Mouse (Mus musculus): ENCODE results near the gene Platr17. TPM values are rescaled to one million over a fixed set of nuclear protein-coding genes. Genes with fewer than 3 reads are reported as not detected.
A peak's percentile ranks its signal among the peaks of the same experiment; 100 is the strongest.

Gene Platr17
- polyA plus RNA-seq, 1 experiment from 2014 or later = 1.2 TPM

DNA sequence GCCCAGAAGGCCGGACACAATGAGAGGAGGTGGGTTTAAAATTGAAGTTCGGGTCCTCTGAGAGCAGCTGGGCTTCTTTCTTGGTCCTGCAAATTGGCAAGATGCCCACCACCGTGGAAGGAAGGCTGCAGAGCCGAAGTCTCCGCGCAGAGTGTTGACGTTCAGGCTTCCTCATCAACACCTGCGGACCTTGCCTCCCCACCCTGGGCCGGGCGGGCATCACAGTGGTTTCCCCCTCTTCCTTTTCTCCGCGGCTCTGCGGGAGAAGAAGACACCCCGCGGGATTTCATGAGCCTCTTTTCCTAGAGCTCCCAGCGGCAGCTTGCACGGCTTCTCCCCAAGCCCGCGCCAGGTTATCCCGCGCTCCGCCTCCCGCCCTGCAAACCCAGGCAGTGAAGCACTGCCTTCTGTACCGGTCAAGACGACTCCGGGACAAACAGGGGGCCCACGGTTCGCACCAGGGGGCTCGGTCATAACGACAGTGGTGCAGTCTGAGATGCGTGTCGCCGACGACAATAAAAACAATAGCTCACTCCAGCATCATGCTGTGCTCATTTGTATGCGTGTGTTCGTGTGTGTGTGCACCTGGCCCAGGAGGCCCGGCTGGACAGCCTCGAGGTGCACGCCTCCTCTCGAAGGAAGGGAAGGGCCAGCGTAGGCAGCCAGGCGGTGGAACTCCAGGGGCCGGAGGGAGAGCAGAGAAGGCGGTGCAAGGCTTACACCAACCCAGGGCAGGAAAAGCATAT is 3.6 kb downstream of the Platr17 start:
- peaks cover 22% of the 10 kb centered on the region for H3K36me3 ChIP-seq
- ATAC-seq (ENCODE audit: low FRiP score) = peak; percentile 23
- H3K9me3 ChIP-seq (replicated peaks) = no peaks in the 10 kb centered on the region
- H3K4me1 ChIP-seq = peaks cover 41% of the 10 kb centered on the region
- peak overlapping the region; percentile 95 for H3K4me2 ChIP-seq
- H3K27me3 ChIP-seq (replicated peaks) = no peaks in the 10 kb centered on the region
- H3K9ac ChIP-seq (replicated peaks) = peak overlapping the region; percentile 70
- peak overlapping the region; percentile 87 for H3K4me3 ChIP-seq (replicated peaks)
- WGBS = under 1% methylated on average over 43 of the region's 44 CpGs
- peak overlapping the region; percentile 94 for H3K27ac ChIP-seq (replicated peaks)

DNA sequence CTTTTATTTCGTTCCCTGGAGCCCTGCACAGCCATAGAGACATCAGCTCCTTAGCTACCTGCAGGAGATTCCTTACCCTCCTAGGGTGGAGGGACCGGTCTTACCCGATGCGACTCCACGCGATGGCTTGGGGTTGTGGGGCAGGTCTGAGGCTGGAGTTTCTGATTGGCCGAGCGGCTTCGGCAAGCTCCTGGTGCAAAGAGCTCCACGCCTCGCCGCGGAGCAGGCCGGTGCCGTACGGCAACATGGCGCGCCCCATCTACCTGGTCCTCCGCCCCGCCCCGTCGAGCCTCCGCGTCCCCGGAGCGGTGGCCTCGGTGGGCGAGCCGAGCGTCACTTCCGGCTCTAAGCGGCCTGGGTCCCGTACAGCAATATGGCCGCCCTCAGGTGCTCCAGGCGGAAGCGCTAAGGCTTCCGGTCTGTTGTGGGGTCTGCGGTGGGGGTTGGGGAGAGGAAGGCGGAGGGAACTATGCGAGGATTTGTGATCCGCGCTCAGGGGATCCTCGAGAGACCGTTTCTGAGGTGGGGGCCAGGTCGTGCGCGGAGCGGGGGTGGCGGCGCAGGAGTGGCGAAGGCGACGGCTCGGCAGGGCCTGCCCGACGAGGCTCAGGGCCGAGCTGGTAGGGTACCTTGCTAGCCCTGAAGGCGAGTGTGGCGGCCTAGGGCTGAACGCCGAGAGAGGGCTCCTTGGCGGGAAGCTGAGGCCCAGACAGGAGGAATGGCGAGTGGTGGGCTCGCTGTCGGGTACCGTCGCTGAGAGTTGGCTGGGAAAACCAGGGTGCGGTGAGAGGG is 4.3 kb downstream of the Platr17 start, which contains the start of gene Daxx:
Daxx (plus strand) TSS at position 338 of the 792 bp plus-strand sequence.
- H3K9ac ChIP-seq (replicated peaks) = peak within 1 kb of the TSS; percentile 91
- H3K36me3 ChIP-seq = peaks cover 30% of the 10 kb centered on the region
- H3K27me3 ChIP-seq (replicated peaks) = no peaks in the 10 kb centered on the region
- peaks cover 48% of the 10 kb centered on the region for H3K4me1 ChIP-seq
- H3K9me3 ChIP-seq (replicated peaks) = no peaks in the 10 kb centered on the region
- peak within 1 kb of the TSS; percentile 94 for H3K27ac ChIP-seq (replicated peaks)
- under 1% methylated on average over 68 of the region's 68 CpGs for WGBS
- H3K4me3 ChIP-seq (replicated peaks) = peak within 1 kb of the TSS; percentile 87
- peak; percentile 95 for ATAC-seq (ENCODE audit: low FRiP score)
- peak within 1 kb of the TSS; percentile 95 for H3K4me2 ChIP-seq

DNA sequence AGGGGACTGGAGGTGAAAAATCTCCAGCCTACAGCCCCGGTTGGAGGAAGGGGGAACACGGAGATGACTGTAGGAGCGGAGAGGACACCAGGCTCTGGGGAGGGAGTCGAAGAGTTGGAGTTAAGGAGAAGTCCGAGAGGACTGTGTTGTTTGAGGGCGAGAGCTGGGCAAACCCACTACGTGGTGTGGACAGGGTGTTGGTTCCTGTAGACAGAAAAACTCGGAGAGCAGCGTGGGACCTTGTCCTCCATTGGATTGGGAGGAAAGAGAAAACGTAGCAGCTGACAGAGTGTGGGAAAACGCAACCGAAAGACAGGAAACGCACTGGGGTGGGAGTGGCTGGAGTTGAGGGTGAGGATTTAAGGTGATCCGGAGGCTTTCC is 4.9 kb downstream of the Platr17 start:
- Histone ChIP-seq H3K4me3 (replicated peaks) (peak overlapping the region; percentile 87), H3K27me3 (replicated peaks) (no peaks in the 10 kb centered on the region), H3K4me2 (peak overlapping the region; percentile 95), H3K9ac (replicated peaks) (peak overlapping the region; percentile 91), H3K4me1 (peaks cover 53% of the 10 kb centered on the region), H3K9me3 (replicated peaks) (no peaks in the 10 kb centered on the region), H3K27ac (replicated peaks) (peak overlapping the region; percentile 89), H3K36me3 (peaks cover 34% of the 10 kb centered on the region)
- WGBS = under 1% methylated on average over 14 of the region's 14 CpGs
- ATAC-seq (ENCODE audit: low FRiP score) = peak; percentile 5; the same call in 1 of the 2 replicates

DNA sequence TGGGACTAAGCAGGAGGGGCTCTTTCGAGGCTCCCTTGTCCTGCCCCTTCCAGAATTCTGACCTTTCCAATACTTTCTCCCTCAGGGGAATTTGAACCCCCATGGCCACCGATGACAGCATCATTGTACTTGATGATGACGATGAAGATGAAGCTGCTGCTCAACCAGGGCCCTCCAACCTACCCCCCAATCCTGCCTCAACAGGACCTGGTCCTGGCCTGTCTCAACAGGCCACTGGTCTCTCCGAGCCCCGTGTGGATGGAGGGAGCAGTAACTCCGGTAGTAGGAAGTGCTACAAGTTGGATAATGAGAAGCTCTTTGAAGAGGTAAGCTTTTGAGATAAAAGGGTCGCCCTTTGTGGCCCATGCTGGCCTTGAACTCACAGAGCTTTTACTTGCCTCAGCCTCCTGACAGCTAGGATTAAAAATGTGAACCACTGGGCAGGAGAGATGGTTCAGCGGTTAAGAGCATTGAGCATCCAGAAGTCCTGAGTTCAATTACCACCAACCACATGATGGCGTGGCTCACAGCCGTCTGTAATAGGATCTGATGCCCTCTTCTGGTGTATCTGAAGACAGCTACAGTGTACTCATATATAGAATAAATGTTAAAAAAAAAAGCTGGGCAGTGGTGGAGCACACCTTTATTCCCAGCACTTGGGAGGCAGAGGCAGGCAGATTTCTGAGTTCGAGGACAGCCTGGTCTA is 5.6 kb downstream of the Platr17 start:
- peak overlapping the region; percentile 89; the same call in 1 of the 2 replicates for H3K27ac ChIP-seq (replicated peaks)
- peak overlapping the region; percentile 95 for H3K4me2 ChIP-seq
- WGBS = 66% methylated on average over 11 of the region's 11 CpGs

DNA sequence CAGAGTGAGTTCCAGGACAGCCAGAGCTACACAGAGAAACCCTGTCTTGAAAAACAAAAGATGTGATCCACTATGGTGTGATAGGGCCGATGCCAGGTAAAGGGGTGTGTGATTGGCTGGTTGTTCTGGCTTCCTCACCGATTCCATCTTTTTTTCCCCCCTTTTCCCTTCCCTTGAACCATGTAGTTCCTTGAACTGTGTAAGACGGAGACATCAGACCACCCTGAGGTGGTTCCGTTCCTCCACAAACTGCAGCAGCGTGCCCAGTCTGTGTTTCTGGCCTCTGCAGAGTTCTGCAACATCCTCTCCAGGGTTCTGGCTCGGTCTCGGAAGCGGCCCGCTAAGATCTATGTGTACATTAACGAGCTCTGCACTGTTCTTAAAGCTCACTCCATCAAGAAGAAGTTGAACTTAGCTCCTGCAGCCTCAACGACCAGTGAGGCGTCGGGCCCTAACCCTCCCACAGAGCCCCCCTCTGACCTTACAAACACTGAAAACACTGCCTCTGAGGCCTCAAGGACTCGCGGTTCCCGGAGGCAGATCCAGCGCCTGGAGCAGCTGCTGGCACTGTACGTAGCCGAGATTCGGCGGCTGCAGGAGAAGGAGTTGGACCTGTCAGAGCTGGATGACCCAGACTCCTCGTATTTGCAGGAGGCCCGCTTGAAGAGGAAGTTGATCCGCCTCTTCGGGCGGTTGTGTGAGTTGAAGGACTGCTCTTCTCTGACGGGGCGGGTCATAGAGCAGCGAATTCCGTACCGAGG is 6.3 kb downstream of the Platr17 start:
- Histone ChIP-seq H3K27ac (replicated peaks) (no peak overlapping the region), H3K36me3 (peaks cover 38% of the 10 kb centered on the region), H3K27me3 (replicated peaks) (no peaks in the 10 kb centered on the region), H3K4me3 (replicated peaks) (no peak overlapping the region), H3K4me2 (no peak overlapping the region), H3K9ac (replicated peaks) (no peak overlapping the region), H3K9me3 (replicated peaks) (no peaks in the 10 kb centered on the region), H3K4me1 (peaks cover 60% of the 10 kb centered on the region)
- no peak for ATAC-seq (ENCODE audit: low FRiP score)
- WGBS = 94% methylated on average over 31 of the region's 31 CpGs

More for the DNA sequence above, 5.6 kb downstream of the Platr17 start:
- Histone ChIP-seq H3K4me3 (replicated peaks) (peak overlapping the region; percentile 87), H3K27me3 (replicated peaks) (no peaks in the 10 kb centered on the region), H3K9ac (replicated peaks) (peak overlapping the region; percentile 91), H3K36me3 (peaks cover 38% of the 10 kb centered on the region), H3K9me3 (replicated peaks) (no peaks in the 10 kb centered on the region), H3K4me1 (peaks cover 59% of the 10 kb centered on the region)
- ATAC-seq (ENCODE audit: low FRiP score) = no peak

DNA sequence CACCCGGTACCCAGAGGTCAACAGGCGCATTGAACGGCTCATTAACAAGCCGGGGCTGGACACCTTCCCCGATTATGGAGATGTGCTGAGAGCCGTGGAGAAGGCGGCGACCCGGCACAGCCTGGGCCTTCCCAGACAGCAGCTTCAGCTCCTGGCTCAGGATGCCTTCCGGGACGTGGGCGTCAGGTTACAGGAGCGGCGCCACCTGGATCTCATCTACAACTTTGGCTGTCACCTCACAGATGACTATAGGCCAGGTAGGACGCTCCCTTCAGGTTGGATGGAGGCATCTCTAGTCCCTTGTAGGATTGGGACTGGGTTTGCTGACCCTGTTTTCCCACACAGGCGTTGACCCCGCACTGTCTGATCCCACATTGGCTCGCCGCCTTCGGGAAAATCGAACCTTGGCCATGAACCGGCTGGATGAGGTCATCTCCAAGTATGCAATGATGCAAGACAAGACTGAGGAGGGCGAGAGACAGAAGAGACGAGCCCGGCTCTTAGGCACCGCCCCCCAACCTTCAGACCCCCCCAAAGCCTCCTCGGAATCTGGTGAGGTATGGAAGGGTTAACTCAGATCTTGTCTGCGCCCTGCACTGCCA is 7.0 kb downstream of the Platr17 start:
- no peak overlapping the region for H3K4me2 ChIP-seq
- H3K27me3 ChIP-seq (replicated peaks) = no peaks in the 10 kb centered on the region
- ATAC-seq (ENCODE audit: low FRiP score) = no peak
- no peaks in the 10 kb centered on the region for H3K9me3 ChIP-seq (replicated peaks)
- WGBS = 93% methylated on average over 28 of the region's 28 CpGs
- no peak overlapping the region for H3K4me3 ChIP-seq (replicated peaks)
- no peak overlapping the region for H3K27ac ChIP-seq (replicated peaks)
- peaks cover 66% of the 10 kb centered on the region for H3K4me1 ChIP-seq
- H3K36me3 ChIP-seq = peaks cover 38% of the 10 kb centered on the region
- 0 out of 2 replicates have a peak overlapping the region, but pooled peaks have one; percentile 10 for H3K9ac ChIP-seq (replicated peaks)

DNA sequence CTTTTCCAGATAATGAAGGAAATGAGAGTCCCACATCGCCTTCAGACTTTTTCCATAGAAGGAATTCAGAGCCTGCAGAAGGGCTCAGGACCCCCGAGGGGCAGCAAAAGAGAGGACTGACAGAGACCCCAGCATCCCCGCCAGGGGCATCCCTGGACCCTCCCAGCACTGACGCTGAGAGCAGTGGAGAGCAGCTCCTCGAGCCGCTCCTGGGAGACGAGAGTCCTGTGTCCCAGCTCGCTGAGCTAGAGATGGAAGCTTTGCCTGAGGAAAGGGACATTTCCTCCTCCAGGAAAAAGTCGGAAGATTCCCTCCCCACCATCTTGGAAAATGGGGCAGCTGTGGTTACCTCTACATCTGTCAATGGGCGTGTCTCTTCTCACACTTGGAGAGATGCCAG is 8.3 kb downstream of the Platr17 start:
- Histone ChIP-seq H3K9me3 (replicated peaks) (no peaks in the 10 kb centered on the region), H3K9ac (replicated peaks) (no peak overlapping the region), H3K4me2 (no peak overlapping the region), H3K4me3 (replicated peaks) (no peak overlapping the region), H3K4me1 (peaks cover 67% of the 10 kb centered on the region), H3K27ac (replicated peaks) (no peak overlapping the region), H3K27me3 (replicated peaks) (no peaks in the 10 kb centered on the region), H3K36me3 (peaks cover 41% of the 10 kb centered on the region)
- WGBS = 93% methylated on average over 10 of the region's 10 CpGs
- no peak for ATAC-seq (ENCODE audit: low FRiP score)

DNA sequence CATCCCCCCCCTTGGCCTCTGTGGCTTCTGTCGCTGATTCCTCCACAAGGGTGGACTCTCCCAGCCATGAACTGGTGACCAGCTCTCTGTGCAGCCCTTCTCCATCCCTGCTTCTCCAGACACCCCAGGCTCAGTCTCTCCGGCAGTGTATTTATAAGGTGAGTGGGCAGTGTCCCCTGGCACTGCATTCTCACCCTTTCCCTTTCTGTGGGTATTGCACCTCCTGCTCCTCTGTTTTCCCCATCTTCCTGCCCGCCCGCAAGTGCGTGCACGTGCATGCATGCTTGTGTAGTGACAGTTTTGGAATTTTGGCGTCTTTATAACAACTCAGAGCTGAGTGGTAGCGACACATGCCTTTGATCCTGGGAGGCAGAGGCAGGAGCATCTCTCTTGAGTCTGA is 9.0 kb downstream of the Platr17 start:
- Histone ChIP-seq H3K9ac (replicated peaks) (no peak overlapping the region), H3K27ac (replicated peaks) (no peak overlapping the region), H3K4me1 (peaks cover 72% of the 10 kb centered on the region), H3K4me2 (no peak overlapping the region), H3K4me3 (replicated peaks) (no peak overlapping the region), H3K27me3 (replicated peaks) (no peaks in the 10 kb centered on the region), H3K9me3 (replicated peaks) (no peaks in the 10 kb centered on the region), H3K36me3 (peaks cover 43% of the 10 kb centered on the region)
- WGBS = 97% methylated on average over 8 of the region's 8 CpGs
- no peak for ATAC-seq (ENCODE audit: low FRiP score)

DNA sequence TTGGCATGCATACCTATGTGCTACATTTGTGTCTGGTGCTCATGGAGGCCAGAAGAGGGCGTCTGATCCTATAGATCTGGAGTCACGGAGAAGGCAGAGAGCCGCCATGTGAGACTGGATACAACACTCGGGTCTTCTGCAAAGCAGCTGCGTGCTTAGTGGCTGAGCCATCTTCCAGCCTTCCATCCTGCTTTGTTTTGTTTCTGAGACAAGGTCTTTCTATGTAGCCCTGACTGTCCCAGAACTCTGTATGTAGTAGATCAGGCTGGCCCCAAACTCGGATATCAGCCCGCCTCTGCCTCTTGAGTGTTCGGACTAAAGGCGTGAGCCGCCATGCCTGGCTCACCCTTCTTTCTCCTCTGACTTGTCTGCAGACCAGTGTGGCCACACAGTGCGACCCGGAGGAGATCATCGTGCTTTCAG is 10.0 kb downstream of the Platr17 start:
- Histone ChIP-seq H3K4me1 (peaks cover 79% of the 10 kb centered on the region), H3K9ac (replicated peaks) (no peak overlapping the region), H3K4me2 (peak overlapping the region; percentile 79), H3K9me3 (replicated peaks) (no peaks in the 10 kb centered on the region), H3K36me3 (peaks cover 43% of the 10 kb centered on the region), H3K4me3 (replicated peaks) (0 out of 2 replicates have a peak overlapping the region, but pooled peaks have one; percentile 54), H3K27ac (replicated peaks) (no peak overlapping the region; the same call in 1 of the 2 replicates), H3K27me3 (replicated peaks) (no peaks in the 10 kb centered on the region)
- 68% methylated on average over 13 of the region's 13 CpGs for WGBS
- ATAC-seq (ENCODE audit: low FRiP score) = no peak

DNA sequence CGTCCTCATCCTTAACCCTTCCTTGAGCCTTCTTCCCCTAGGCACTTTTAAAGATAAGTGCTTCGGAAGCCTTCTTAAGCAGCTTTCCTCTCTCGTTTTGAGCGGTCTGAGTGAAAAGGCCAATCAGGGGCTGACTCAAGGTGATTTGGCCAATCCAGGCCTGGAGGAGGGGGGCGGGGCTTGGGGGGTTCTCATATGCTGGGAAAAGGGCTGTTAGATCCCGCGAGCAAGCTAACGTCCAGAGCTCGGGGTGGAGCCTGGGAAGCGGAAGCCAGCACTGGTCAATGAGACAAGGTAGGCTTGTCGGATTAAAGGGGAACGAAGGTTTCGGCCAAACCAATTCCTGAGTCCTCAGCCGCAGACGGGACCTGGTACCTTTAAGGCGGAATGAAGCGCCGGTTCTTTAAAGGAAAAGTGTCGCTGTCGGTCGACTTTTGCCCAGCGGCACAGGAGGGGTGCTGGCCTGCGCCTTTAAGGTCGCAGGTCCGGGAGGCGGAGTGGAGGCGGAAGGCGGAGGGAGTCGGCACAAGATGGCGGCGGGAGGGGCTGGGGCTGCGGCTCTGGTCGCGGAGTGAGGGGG is 10.8 kb downstream of the Platr17 start, which contains the start of the genes Tapbp and Zbtb22:
Tapbp (plus strand) TSS at position 229 of the 580 bp plus-strand sequence.
Zbtb22 (plus strand) TSS at position 234 of the 580 bp plus-strand sequence.
- peak; percentile 89 for ATAC-seq (ENCODE audit: low FRiP score)

More for the DNA sequence above, 10.8 kb downstream of the Platr17 start, which contains the start of the genes Tapbp and Zbtb22:
- Histone ChIP-seq H3K4me2 (peak within 1 kb of the TSS; percentile 79), H3K9me3 (replicated peaks) (no peaks in the 10 kb centered on the region), H3K4me3 (replicated peaks) (peak within 1 kb of the TSS; percentile 54), H3K27ac (replicated peaks) (peak within 1 kb of the TSS; percentile 88), H3K27me3 (replicated peaks) (no peaks in the 10 kb centered on the region), H3K36me3 (peaks cover 43% of the 10 kb centered on the region), H3K9ac (replicated peaks) (peak within 1 kb of the TSS; percentile 49), H3K4me1 (peaks cover 79% of the 10 kb centered on the region)
- WGBS = under 1% methylated on average over 34 of the region's 34 CpGs
